ENCODE assay signal across 8 mouse cellular contexts in the genomic region with DNA sequence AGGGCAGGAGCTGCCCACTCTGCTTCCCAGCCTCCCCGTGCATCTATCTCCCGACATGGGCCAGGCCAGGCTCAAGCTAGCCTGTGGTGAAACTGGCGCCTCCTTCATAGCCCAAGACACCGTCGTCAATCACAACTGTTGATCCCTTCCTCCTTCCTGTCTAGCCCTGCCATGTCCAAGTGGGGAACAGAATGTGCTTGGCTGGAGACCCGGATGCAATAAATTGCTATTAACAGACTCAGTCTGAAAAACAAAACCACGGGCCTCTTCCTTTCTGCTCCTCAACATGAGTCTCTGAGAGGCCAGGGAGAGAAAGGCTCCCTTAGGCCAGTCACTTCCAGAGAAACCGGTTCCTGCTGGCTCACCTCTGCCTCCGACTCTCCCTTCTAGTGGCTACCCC. TPM values are rescaled to one million over a fixed set of nuclear protein-coding genes. Genes with fewer than 3 reads are reported as not detected.
DNase-seq lines count a peak whose midpoint lies in the region; ATAC-seq and TF ChIP-seq lines count a peak whose summit lies in the region.
"Had no signal": no experiment of that assay in that cellular context is flagged by ENCODE, and none has a peak within 500 bp of the region (broad histone marks: within the 10 kb centered on the region; RNA-seq: fewer than 3 reads in every experiment).

No protein-coding gene starts in this region.

- peak overlapping the region; percentile 74 for H3K27ac ChIP-seq in kidney, adult 2 months (ENCODE audit: insufficient read depth, low read depth, low read length)
- 0 out of 2 replicates have a peak overlapping the region, but pooled peaks have one; percentile 29 for H3K27ac ChIP-seq in limb, embryonic 12.5 days

- H3K4me3 ChIP-seq in lung, adult 2 months (replicated peaks; ENCODE audit: extremely low read depth, low read depth, low read length): no peak overlapping the region
- H3K4me3 ChIP-seq in kidney, adult 2 months (ENCODE audit: insufficient read depth, low read depth, low read length): no peak overlapping the region
- H3K4me3 ChIP-seq in limb, embryonic 12.5 days (replicated peaks): no peak overlapping the region

- 28% methylated on average over 9 of the region's 9 CpGs for WGBS in lung, adult 2 months
- WGBS in kidney, adult 2 months: 40% methylated on average over 9 of the region's 9 CpGs
- 48% methylated on average over 9 of the region's 9 CpGs for WGBS in limb, embryonic 12.5 days

- peak; percentile 67 to 81 for DNase-seq in lung, adult 18-20 months
- DNase-seq in lung, adult 2 months: no peak
- DNase-seq in kidney, adult 2 months: peak; percentile 89
- peak; percentile 41 for DNase-seq in testis, postnatal 10 days (ENCODE audit: low spot score)
- DNase-seq in ovary, adult 18-20 months (ENCODE audit: low spot score): no peak
- DNase-seq: cerebellum, adult 11-12 months had no signal

- H3K4me2 ChIP-seq in limb, embryonic 12.5 days: no peak overlapping the region

- H3K9ac ChIP-seq in limb, embryonic 12.5 days (replicated peaks): no peak overlapping the region

- H3K4me1 ChIP-seq in lung, adult 2 months (ENCODE audit: control insufficient read depth, insufficient read depth, low read length): peaks cover 68% of the 10 kb centered on the region
- H3K4me1 ChIP-seq in kidney, adult 2 months (ENCODE audit: control insufficient read depth, insufficient read depth, low read length): peaks cover 77% of the 10 kb centered on the region
- peaks cover 41% of the 10 kb centered on the region for H3K4me1 ChIP-seq in limb, embryonic 12.5 days (replicated peaks)

- H3K27me3 ChIP-seq in kidney, adult 2 months (replicated peaks; ENCODE audit: control insufficient read depth, insufficient read depth, low read length): no peaks in the 10 kb centered on the region
- H3K27me3 ChIP-seq in limb, embryonic 12.5 days: no peaks in the 10 kb centered on the region

- TF ChIP-seq POLR2A in lung, adult 2 months (IDR thresholded peaks at IDR 0.05; ENCODE audit: borderline replicate concordance, extremely low read depth, low read depth, low read length): no peak
- no peak for TF ChIP-seq POLR2A in kidney, adult 2 months (IDR thresholded peaks at IDR 0.05; ENCODE audit: low read depth, low read length)

- no peaks in the 10 kb centered on the region for H3K9me3 ChIP-seq in limb, embryonic 12.5 days

- no peak for TF ChIP-seq CTCF in lung, adult 2 months (IDR thresholded peaks at IDR 0.05; ENCODE audit: insufficient read depth, low read length)
- TF ChIP-seq CTCF in kidney, adult 2 months (conservative IDR thresholded peaks at IDR 0.05; ENCODE audit: insufficient read depth, insufficient read length, low read depth, low read length): no peak

- ATAC-seq in limb, embryonic 12.5 days (ENCODE audit: insufficient number of reproducible peaks, insufficient read depth, low FRiP score, low TSS enrichment, low read depth): no peak
- ATAC-seq in megakaryocyte-erythroid progenitor cell, adult 5-6 weeks (replicated peaks; ENCODE audit: low FRiP score, low TSS enrichment, poor library complexity, severe bottlenecking): no peak

- H3K36me3 ChIP-seq in kidney, adult 2 months (ENCODE audit: control insufficient read depth, insufficient read depth, low read length): no peaks in the 10 kb centered on the region
- no peaks in the 10 kb centered on the region for H3K36me3 ChIP-seq in limb, embryonic 12.5 days

RNA-seq across cellular contexts. Expression of a gene that starts 11.2 kb away (rescaled TPM):
- polyA plus RNA-seq in lung, adult 2 months (2012; rRNA removed): 134 and 144 TPM in 2 replicates
- polyA plus RNA-seq in kidney, adult 2 months (2012; rRNA removed): 46.7 and 51.2 TPM in 2 replicates
- 5.6 and 8.0 TPM in 2 replicates for polyA plus RNA-seq in limb, embryonic 12.5 days (2016; fragmentation: Nextera tagmentation; extraction: Ambion mirVana)
- 0.33 and 3.8 TPM in 2 replicates for total RNA-seq in megakaryocyte-erythroid progenitor cell, adult 5-6 weeks (2014; fragmentation: Nextera tagmentation)
- 0.69 TPM in 1 of 2 replicates, not detected in the other for total RNA-seq in megakaryocyte-erythroid progenitor cell, adult 5-6 weeks (2017)

RNA-seq across cellular contexts. Expression of a gene that starts 49.6 kb away (rescaled TPM):
- polyA plus RNA-seq in lung, adult 2 months (2012; rRNA removed): 0.59 and 0.93 TPM in 2 replicates
- 5.4 and 5.6 TPM in 2 replicates for polyA plus RNA-seq in kidney, adult 2 months (2012; rRNA removed)
- 1.3 and 1.7 TPM in 2 replicates for polyA plus RNA-seq in limb, embryonic 12.5 days (2016; fragmentation: Nextera tagmentation; extraction: Ambion mirVana)
- total RNA-seq in megakaryocyte-erythroid progenitor cell, adult 5-6 weeks (2014; fragmentation: Nextera tagmentation): not detected in 2 replicates
- total RNA-seq in megakaryocyte-erythroid progenitor cell, adult 5-6 weeks (2017): not detected in 2 replicates

Comparison
In these comparisons a context has a peak if more than half of its experiments do, and no peak if none do; other contexts are left out.
1. DNase-seq: peak in lung, adult 18-20 months (2 of 2), kidney, adult 2 months (single experiment) and testis, postnatal 10 days (single experiment); none in lung, adult 2 months (single experiment) and ovary, adult 18-20 months (single experiment).